Mouse (Mus musculus) heart, postnatal 0 days (tissue): ENCODE measurements at regions not wholly inside any gene's neighbourhood (a gene's known extent, or its start where the extent isn't known, plus 50 kb on each side); places are given as distances from the start of the nearest gene placed in this dataset.

Source experiments
- CTCF ChIP-seq: IDR thresholded peaks from 2 replicates; pipeline ENCODE4 v1.5.1; 2016; ENCODE audit warnings: antibody characterized with exemption, control low read depth, low read depth
- EP300 ChIP-seq: IDR thresholded peaks from 2 replicates; pipeline ENCODE4 v1.6.1; 2016; ENCODE audit warnings: antibody characterized with exemption, low read depth

- TF ChIP-seq EP300: no peak
- no peak for TF ChIP-seq CTCF
Measured at GRCm38 (mm10) chr11:23131632-23132031, 124.2 kb upstream of the Xpo1 start.
